Mouse (Mus musculus): ENCODE data around the gene Lyst.
"Not testable (repeated sequence)": the region's sequence is repeated elsewhere in the genome, so short reads cannot be mapped to it uniquely, and the experiment has no call there.

Lyst gene

GRCm38 (mm10) chr13:13638725-13639124 is 48.5 kb downstream of the Lyst start:
- no peak for DNase-seq

DNA sequence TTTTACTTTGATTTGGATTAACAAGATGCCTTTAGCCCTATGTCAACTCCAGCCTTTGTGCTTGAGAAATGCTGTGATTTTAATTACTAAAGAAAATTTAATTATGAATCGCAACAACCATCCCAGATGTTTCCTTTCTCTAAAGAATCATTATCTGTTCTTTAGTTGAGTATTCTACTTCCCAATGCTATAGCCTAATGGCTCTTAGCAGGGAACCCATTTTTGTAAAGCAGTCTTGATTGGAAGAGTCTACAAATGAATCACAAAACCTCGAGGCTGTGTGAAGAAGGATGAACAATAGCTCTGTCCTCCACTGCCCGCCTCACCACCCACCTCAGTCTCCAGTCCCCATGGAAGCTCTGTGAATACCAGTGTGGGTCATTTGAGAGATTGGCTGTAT is 57.1 kb downstream of the Lyst start:
- DNase-seq, result no peak

GRCm38 (mm10) chr13:13655453-13655852 is 65.3 kb downstream of the Lyst start:
- no peak for DNase-seq

- DNase-seq, result not testable (repeated sequence)
Observed at GRCm38 (mm10) chr13:13666103-13666502, 75.9 kb downstream of the Lyst start.

DNA sequence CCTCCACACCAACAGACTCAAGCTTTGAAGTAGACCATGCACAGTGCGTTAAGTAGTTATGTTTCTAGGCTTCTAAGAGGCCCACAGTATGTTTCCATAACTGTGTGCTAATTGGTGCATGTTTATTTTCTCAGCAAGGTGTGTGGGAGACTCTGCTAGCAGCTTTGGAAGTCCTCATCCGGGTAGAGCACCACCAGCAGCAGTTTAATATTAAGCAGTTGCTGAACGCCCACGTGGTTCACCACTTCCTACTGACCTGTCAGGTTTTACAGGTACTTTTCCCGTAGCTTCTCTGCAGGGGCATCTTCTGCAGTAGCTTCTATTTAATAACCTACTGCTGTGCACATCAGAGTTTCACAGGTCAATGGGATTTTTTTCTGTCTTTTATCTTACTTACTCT is 80.5 kb downstream of the Lyst start:
- no peak for DNase-seq

- no peak for DNase-seq
Observed at GRCm38 (mm10) chr13:13671585-13672328, 81.6 kb downstream of the Lyst start.

GRCm38 (mm10) chr13:13674669-13675343 is 84.6 kb downstream of the Lyst start:
- no peak for DNase-seq

- DNase-seq, result peak in 1 of 2 experiments; percentile 5
Observed at GRCm38 (mm10) chr13:13677871-13678270, 87.7 kb downstream of the Lyst start.

GRCm38 (mm10) chr13:13681642-13682041 is 91.4 kb downstream of the Lyst start:
- no peak for DNase-seq

DNA sequence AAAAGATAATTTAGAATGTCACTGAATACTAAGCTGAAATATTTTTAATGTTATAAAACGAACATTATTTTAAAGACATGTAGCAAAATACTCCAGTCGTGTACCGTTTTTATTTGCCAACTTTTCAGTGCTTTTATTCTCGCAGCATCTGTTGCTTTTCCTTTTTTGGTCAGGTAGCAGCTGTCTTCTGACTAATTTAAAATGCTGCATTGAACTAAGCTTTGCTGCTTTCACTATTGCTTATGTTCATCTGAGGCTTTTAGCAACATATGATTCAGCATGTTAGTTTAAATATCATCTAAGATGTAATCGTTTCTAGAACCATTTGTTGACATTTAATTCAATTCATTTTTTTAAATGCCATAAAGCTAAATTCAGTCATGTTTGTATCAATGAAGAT is 113.3 kb downstream of the Lyst start:
- no peak for DNase-seq

GRCm38 (mm10) chr13:13721435-13721834 is 131.2 kb downstream of the Lyst start:
- not testable (repeated sequence) for DNase-seq

DNA sequence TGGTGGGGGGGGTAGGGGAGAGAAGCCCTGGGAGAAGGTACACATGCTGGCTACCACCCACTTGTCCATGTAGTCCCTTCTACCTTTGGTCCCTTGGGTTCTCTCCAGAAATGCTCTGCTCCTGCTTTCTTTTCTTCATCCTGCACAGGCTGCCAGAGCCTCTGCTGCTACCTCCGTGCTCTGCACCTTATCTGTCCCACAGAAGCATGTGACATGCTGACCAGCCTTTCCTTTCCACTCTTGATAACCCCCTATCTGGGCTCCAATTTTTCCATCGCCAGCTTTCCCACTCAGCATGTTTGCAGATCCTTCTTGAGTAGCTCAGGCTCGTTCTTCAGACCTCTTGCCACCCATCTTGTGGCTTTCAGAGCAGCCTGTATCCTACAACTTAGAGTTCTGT is 133.1 kb downstream of the Lyst start:
- DNase-seq, result no peak

DNA sequence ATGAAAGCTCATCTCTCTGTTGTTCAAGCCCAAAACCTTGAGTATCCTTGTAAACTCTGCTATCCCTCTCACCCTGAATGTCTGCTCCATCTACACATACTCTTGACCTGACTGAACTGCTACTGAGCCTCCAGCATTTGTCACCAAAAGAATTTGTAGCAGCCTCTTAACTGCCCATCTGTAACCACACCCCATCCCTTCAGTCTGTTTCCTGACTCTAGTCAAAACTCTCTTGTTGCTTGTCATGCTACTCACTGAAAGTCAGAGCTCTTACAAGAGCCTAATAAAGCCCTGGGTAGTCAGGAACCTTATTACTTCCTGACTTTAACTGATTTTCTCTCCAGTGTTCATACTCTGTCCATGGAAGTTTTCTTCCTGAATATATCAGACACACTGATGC is 133.6 kb downstream of the Lyst start:
- no peak for DNase-seq

DNA sequence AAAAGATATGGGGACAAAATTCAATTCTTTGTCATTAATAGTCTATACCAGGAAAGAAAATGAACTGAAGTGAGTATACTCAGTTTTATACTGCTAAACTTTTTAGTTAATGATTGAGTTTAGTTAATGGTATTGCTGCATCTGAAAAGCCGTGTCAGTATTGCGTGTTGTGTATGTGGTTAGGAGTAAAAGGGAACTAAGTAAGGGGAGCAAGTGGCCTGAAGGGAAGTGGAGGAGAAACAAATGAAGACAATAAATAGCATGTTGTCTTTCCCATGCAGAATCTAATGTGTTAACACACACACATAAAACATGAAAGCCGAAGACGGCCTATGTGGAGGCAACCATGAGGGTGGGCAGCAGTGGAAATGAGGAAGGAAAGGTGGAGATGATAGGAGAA is 149.0 kb downstream of the Lyst start:
- DNase-seq, result no peak

- DNase-seq, result no peak
Observed at GRCm38 (mm10) chr13:13745911-13746310, 155.7 kb downstream of the Lyst start.

- DNase-seq, result peak; percentile 26 to 51
Observed at GRCm38 (mm10) chr13:13775778-13776494, 185.7 kb downstream of the Lyst start.

DNA sequence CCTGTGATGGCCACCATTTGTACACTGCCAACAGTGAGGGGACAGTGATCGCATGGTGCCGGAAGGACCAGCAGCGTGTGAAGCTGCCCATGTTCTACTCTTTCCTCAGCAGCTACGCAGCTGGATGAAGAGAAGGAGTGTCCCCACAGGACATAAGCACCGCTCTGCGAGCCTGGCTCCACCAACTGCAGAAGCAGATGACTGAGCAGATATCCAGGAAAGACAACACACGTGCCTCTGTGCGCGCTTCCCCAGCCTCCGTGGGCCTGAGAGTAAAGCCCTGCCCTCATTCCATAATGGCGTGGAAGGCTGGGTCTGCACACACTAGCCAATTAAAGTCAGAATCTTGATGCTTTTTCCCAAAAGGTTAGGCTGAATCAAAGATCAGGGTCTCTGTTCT is 186.9 kb downstream of the Lyst start:
- no peak for DNase-seq

GRCm38 (mm10) chr13:13777696-13778095 is 187.5 kb downstream of the Lyst start:
- no peak for DNase-seq

- no peak for DNase-seq
Observed at GRCm38 (mm10) chr13:13778837-13779458, 188.8 kb downstream of the Lyst start.

DNA sequence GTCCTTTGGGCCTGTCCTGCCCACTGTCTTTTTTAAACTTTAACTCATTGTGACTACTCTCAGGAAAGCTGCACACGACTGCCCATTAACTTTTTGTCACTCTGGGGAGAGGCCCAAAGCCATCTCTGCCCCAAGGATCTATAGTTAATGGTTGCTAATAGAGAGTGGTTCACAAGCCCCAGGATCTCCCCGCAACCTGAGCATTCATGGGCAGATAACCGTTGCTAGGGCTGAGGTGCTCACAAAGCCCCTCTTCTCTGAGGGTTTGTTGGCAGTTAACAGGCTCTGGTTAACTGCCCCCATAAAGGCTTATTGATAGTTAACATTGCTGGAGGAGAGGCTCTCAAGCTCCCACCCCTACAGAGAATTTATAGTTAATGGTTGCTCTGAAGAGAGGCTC is 190.1 kb downstream of the Lyst start:
- no peak for DNase-seq

DNA sequence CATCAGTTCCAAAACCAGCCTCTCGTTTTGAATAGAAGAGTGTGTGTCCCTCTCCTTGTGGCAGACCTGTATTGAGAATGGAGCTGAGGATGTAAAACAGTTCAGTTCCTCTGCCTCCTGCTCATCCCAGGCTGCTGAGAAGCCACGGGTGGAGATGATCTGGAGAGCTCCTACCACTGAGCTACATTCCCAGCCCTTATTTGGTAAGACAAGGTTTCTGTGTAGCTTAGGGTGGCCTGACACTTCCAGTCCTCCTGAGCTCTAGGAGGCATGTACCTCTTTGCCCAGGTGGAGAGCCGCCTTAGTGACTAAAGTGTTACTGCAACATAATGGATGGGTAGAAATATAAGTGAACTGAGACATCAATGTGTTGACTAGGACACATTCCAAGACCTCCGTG is 190.8 kb downstream of the Lyst start:
- DNase-seq, result no peak

DNA sequence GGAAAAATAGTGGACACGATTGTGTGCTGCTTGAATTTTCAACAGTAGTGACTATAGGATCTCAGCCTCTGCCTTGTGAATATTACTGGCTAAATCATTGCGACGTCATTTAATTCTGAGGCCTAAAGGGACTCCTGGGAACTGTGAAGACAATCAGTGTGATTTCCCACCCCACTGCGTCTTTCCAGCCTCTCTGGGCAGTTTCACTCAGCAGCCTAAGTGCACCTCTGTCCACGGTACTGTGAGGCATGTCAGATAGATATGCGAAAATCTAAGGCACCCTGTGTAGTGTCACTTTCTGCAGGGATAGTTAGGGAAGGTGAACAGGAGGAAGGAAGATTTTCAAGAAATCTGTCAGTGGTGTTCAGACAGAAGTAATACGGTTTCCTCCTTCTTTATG is 193.1 kb downstream of the Lyst start:
- no peak for DNase-seq

DNA sequence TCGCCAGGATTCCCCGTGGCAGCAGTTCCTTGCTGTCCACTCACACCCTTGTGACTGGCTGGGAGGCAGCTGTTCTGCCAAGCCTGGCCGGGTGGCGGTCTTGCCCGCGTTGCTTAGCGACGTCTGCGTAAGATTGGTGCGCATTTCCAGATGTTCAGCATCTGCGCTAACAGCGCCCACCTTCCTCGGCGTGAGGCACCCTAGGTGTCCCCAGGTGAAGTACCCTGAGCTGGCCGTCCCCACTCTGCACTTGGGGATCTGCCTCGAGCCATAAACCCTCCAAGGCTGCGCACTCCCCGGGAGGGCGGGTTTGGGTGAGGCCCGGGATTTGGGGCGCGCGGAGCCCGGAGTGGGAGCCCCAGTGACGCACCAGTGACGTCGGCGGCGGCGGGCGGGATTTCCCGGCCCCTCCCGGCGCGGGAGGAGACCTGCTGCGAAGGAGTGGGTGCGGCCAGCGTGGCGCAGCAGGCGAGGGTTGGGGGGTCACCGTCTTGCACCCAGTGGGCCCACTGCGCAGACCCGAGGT is 193.8 kb downstream of the Lyst start, which contains the start of gene Gng4:
Gene Gng4, plus strand, starts transcription at position 166 of the 526 bp plus-strand sequence.
- peak; percentile 33 to 45 for DNase-seq

Data from cerebellum, postnatal 14 days (tissue).